Mouse (Mus musculus) intestine, embryonic 15.5 days (tissue): ENCODE results near the gene Ptgr2. TPM values are rescaled to one million over a fixed set of nuclear protein-coding genes. Genes with fewer than 3 reads are reported as not detected.

Experiments used
- polyA plus RNA-seq: library from polyadenylated mRNA; unstranded; fragments of >200 nt; fragmentation: Nextera tagmentation; extraction: Ambion mirVana; gene quantifications from 2 replicates; pipeline ENCODE4 v1.2.1, GENCODE M21; 2015

Gene Ptgr2
- polyA plus RNA-seq, 1 experiment from 2014 or later, result 45.2 TPM

Other genes starting within 250 kb of the Ptgr2 start
- 8.2 and 8.9 TPM in 2 replicates for gene Acot4, start 246.9 kb upstream of the Ptgr2 start, polyA plus RNA-seq
- gene Gm49366, start 246.3 kb upstream of the Ptgr2 start, polyA plus RNA-seq, result not detected in 2 replicates
- gene Acot3, start 233.1 kb upstream of the Ptgr2 start, polyA plus RNA-seq, result 3.2 and 4.8 TPM in 2 replicates
- gene Acot5, start 215.9 kb upstream of the Ptgr2 start, polyA plus RNA-seq, result 0.18 TPM in 1 of 2 replicates, not detected in the other
- 2.0 and 2.1 TPM in 2 replicates for gene Acot6, start 184.6 kb upstream of the Ptgr2 start, polyA plus RNA-seq
- 3.9 TPM in 2 replicates for gene Dnal1, start 170.9 kb upstream of the Ptgr2 start, polyA plus RNA-seq
- 0.59 and 0.63 TPM in 2 replicates for gene Pnma1, start 136.7 kb upstream of the Ptgr2 start, polyA plus RNA-seq
- gene Elmsan1, start 66.4 kb upstream of the Ptgr2 start, polyA plus RNA-seq, result 7.2 and 7.7 TPM in 2 replicates
- 54.7 and 61.6 TPM in 2 replicates for gene Zfp410, start 31.6 kb downstream of the Ptgr2 start, polyA plus RNA-seq
- 47.5 and 53.8 TPM in 2 replicates for gene Coq6, start 76.4 kb downstream of the Ptgr2 start, polyA plus RNA-seq
- gene Fam161b, start 76.6 kb downstream of the Ptgr2 start, polyA plus RNA-seq, result 2.4 and 2.6 TPM in 2 replicates
- 37.1 and 39.5 TPM in 2 replicates for gene Entpd5, start 123.8 kb downstream of the Ptgr2 start, polyA plus RNA-seq
- gene Bbof1, start 123.8 kb downstream of the Ptgr2 start, polyA plus RNA-seq, result 0.52 and 0.80 TPM in 2 replicates
- 21.6 and 23.6 TPM in 2 replicates for gene Rnf113a2, start 132.0 kb downstream of the Ptgr2 start, polyA plus RNA-seq
- 29.0 and 31.8 TPM in 2 replicates for gene Aldh6a1, start 165.8 kb downstream of the Ptgr2 start, polyA plus RNA-seq
- gene Lin52, start 166.2 kb downstream of the Ptgr2 start, polyA plus RNA-seq, result 15.2 and 16.9 TPM in 2 replicates